Mouse (Mus musculus) liver, embryonic 18 days (tissue): ENCODE data around the gene Tecta. TPM values are rescaled to one million over a fixed set of nuclear protein-coding genes. Genes with fewer than 3 reads are reported as not detected.

Experiments used
- polyA plus RNA-seq: library from polyadenylated mRNA; depleted of rRNA; stranded (reverse); fragments of >200 nt; gene quantifications from 2 replicates; pipeline ENCODE4 v1.2.3, GENCODE M21; 2012; rRNA removed

The Tecta gene
- polyA plus RNA-seq = 0.19 and 0.20 TPM in 2 replicates

DNA sequence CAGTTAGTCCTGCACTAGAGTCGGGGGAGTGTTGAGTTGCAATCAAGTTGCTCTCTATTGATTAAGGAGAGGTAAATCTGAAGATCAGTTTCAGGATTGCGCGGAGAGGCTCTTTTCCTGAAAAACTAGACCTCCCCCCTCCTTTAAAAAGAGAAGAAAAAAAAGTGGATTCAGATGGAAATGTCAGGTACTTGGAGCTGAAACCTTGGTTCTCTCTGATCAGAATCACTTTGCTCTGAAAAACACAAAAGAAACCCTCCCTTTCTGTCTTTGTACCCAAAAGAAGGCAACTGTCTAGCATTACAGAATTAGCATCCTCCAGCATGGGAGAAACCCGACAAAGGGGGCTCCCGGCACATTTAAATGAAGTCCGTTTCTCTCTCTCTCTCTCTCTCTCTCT, at the start of gene Tecta:
Gene Tecta, minus strand, starts transcription at position 101 of the 400 bp plus-strand sequence.

Other genes starting within 250 kb of the Tecta start
- 103 and 184 TPM in 2 replicates for gene Sc5d, start 135.7 kb downstream of the Tecta start, polyA plus RNA-seq
- gene Tbcel, start 107.9 kb upstream of the Tecta start, polyA plus RNA-seq = 14.8 and 15.7 TPM in 2 replicates